9 mouse cellular contexts compared by ENCODE assay signal in genomic region chr13:34708955-34709354, GRCm38 (mm10). TPM values are rescaled to one million over a fixed set of nuclear protein-coding genes. Genes with fewer than 3 reads are reported as not detected.
DNase-seq lines count a peak whose midpoint lies in the region; ATAC-seq and TF ChIP-seq lines count a peak whose summit lies in the region.
"Had no signal": no experiment of that assay in that cellular context is flagged by ENCODE, and none has a peak within 500 bp of the region (broad histone marks: within the 10 kb centered on the region; RNA-seq: fewer than 3 reads in every experiment).

No protein-coding gene starts in this region.

- H3K27me3 ChIP-seq in forebrain, embryonic 14.5 days (replicated peaks; ENCODE audit: control insufficient read depth, insufficient read depth, low read length), result no peaks in the 10 kb centered on the region
- H3K27me3 ChIP-seq in forebrain, embryonic 15.5 days, result no peaks in the 10 kb centered on the region
- H3K27me3 ChIP-seq in heart, embryonic 16.5 days (ENCODE audit: control insufficient read depth, insufficient read depth, low read length), result no peaks in the 10 kb centered on the region
- no peaks in the 10 kb centered on the region for H3K27me3 ChIP-seq in thymus, adult 2 months (ENCODE audit: control insufficient read depth, insufficient read depth, low read length)

- DNase-seq in forebrain, embryonic 14.5 days (ENCODE audit: low spot score), result peak; percentile 47
- DNase-seq in cerebellum, postnatal 25 days, result peak; percentile 22 to 53
- peak; percentile 55 to 77 for DNase-seq in layer of hippocampus, adult 8-10 months (ENCODE audit: low spot score in 2 of 2)
- DNase-seq in ovary, postnatal 14 days (ENCODE audit: low spot score), result peak; percentile 64
- no peak for DNase-seq in thymus, adult 2 months
- no peak for DNase-seq in B cell, adult 2 months

- no peak overlapping the region for H3K27ac ChIP-seq in forebrain, embryonic 14.5 days (ENCODE audit: low read depth, low read length)
- no peak overlapping the region for H3K27ac ChIP-seq in forebrain, embryonic 15.5 days (replicated peaks)
- peak overlapping the region; percentile 76 for H3K27ac ChIP-seq in heart, embryonic 16.5 days (ENCODE audit: low read length)
- H3K27ac ChIP-seq in thymus, adult 2 months (ENCODE audit: control insufficient read depth, insufficient read depth, low read length), result no peak overlapping the region

- no peak for TF ChIP-seq POLR2A in thymus, adult 2 months (IDR thresholded peaks at IDR 0.05; ENCODE audit: control insufficient read depth, extremely low read depth, insufficient read depth, low read length, poor library complexity)

- no peak overlapping the region for H3K4me3 ChIP-seq in forebrain, embryonic 14.5 days (ENCODE audit: low read depth, low read length)
- no peak overlapping the region for H3K4me3 ChIP-seq in forebrain, embryonic 15.5 days
- no peak overlapping the region for H3K4me3 ChIP-seq in heart, embryonic 16.5 days (ENCODE audit: low read length)
- H3K4me3 ChIP-seq in thymus, adult 2 months (ENCODE audit: control insufficient read depth, insufficient read depth, low read length), result no peak overlapping the region

- H3K36me3 ChIP-seq in forebrain, embryonic 14.5 days (ENCODE audit: control insufficient read depth, insufficient read depth, low read length), result no peaks in the 10 kb centered on the region
- H3K36me3 ChIP-seq in forebrain, embryonic 15.5 days, result no peaks in the 10 kb centered on the region
- no peaks in the 10 kb centered on the region for H3K36me3 ChIP-seq in heart, embryonic 16.5 days (ENCODE audit: control insufficient read depth, insufficient read depth)
- H3K36me3 ChIP-seq in thymus, adult 2 months (ENCODE audit: control insufficient read depth, insufficient read depth, low read length), result no peaks in the 10 kb centered on the region

- no peaks in the 10 kb centered on the region for H3K9me3 ChIP-seq in forebrain, embryonic 14.5 days (replicated peaks; ENCODE audit: control insufficient read depth, low read length)
- no peaks in the 10 kb centered on the region for H3K9me3 ChIP-seq in forebrain, embryonic 15.5 days
- no peaks in the 10 kb centered on the region for H3K9me3 ChIP-seq in heart, embryonic 16.5 days (replicated peaks; ENCODE audit: control insufficient read depth, low read length)

- no peak for TF ChIP-seq CTCF in thymus, adult 2 months (IDR thresholded peaks at IDR 0.05; ENCODE audit: borderline replicate concordance, control insufficient read depth, extremely low read depth, insufficient read depth, low read length, poor library complexity)

- H3K4me1 ChIP-seq in forebrain, embryonic 14.5 days (ENCODE audit: control insufficient read depth, insufficient read depth, low read length), result no peaks in the 10 kb centered on the region
- H3K4me1 ChIP-seq in forebrain, embryonic 15.5 days, result no peaks in the 10 kb centered on the region
- H3K4me1 ChIP-seq in heart, embryonic 16.5 days (ENCODE audit: control insufficient read depth, insufficient read depth, low read length), result peaks cover 5% of the 10 kb centered on the region
- H3K4me1 ChIP-seq in thymus, adult 2 months (replicated peaks; ENCODE audit: control insufficient read depth, insufficient read depth, low read length), result no peaks in the 10 kb centered on the region

- H3K4me2 ChIP-seq in forebrain, embryonic 14.5 days (ENCODE audit: low read length), result no peak overlapping the region
- H3K4me2 ChIP-seq in forebrain, embryonic 15.5 days (replicated peaks), result no peak overlapping the region
- H3K4me2 ChIP-seq in heart, embryonic 16.5 days (ENCODE audit: low read depth, low read length), result no peak overlapping the region

- no peak for ATAC-seq in forebrain, embryonic 14.5 days
- no peak for ATAC-seq in forebrain, embryonic 15.5 days (replicated peaks)
- ATAC-seq in heart, embryonic 16.5 days (replicated peaks; ENCODE audit: extremely low read depth, insufficient read depth, low FRiP score), result peak; percentile 83

- WGBS in forebrain, embryonic 14.5 days, result 70% methylated on average over 3 of the region's 3 CpGs
- 60% methylated on average over 3 of the region's 3 CpGs for WGBS in forebrain, embryonic 15.5 days
- 11% methylated on average over 3 of the region's 3 CpGs for WGBS in heart, embryonic 16.5 days
- 58% methylated on average over 3 of the region's 3 CpGs for WGBS in thymus, adult 2 months

- no peak overlapping the region for H3K9ac ChIP-seq in forebrain, embryonic 14.5 days (ENCODE audit: low read length)
- H3K9ac ChIP-seq in forebrain, embryonic 15.5 days (replicated peaks), result no peak overlapping the region
- H3K9ac ChIP-seq in heart, embryonic 16.5 days (ENCODE audit: low read length), result no peak overlapping the region

RNA-seq across cellular contexts. Expression of gene Fam50b, which starts 25.7 kb away (rescaled TPM):
- not detected in 2 replicates for polyA plus RNA-seq in forebrain, embryonic 14.5 days (2014; fragmentation: Nextera tagmentation; extraction: Ambion mirVana)
- not detected in 2 replicates for polyA plus RNA-seq in forebrain, embryonic 15.5 days (2015; fragmentation: Nextera tagmentation; extraction: Ambion mirVana)
- not detected in 2 replicates for polyA plus RNA-seq in heart, embryonic 16.5 days (2015; fragmentation: Nextera tagmentation; extraction: Ambion mirVana)
- not detected for total RNA-seq in layer of hippocampus, adult 8-10 months (2022)
- polyA plus RNA-seq in thymus, adult 2 months (2012; rRNA removed), result 0.10 TPM in 1 of 2 replicates, not detected in the other
- total RNA-seq: hematopoietic stem cell, adult 5-6 weeks had no signal

RNA-seq across cellular contexts. Expression of gene Pxdc1, which starts 55.7 kb away (rescaled TPM):
- polyA plus RNA-seq in forebrain, embryonic 14.5 days (2014; fragmentation: Nextera tagmentation; extraction: Ambion mirVana), result 5.1 and 6.7 TPM in 2 replicates
- polyA plus RNA-seq in forebrain, embryonic 15.5 days (2015; fragmentation: Nextera tagmentation; extraction: Ambion mirVana), result 5.9 and 7.8 TPM in 2 replicates
- 19.3 and 21.2 TPM in 2 replicates for polyA plus RNA-seq in heart, embryonic 16.5 days (2015; fragmentation: Nextera tagmentation; extraction: Ambion mirVana)
- 10 to 100 TPM; 11.2 to 16.2 (median 12.5) TPM for total RNA-seq in layer of hippocampus, adult 8-10 months (2022)
- polyA plus RNA-seq in thymus, adult 2 months (2012; rRNA removed), result 13.4 and 13.8 TPM in 2 replicates
- total RNA-seq: hematopoietic stem cell, adult 5-6 weeks had no signal

Comparison
In these comparisons a context has a peak if more than half of its experiments do, and no peak if none do; other contexts are left out.
1. DNase-seq: peak in forebrain, embryonic 14.5 days (single experiment), cerebellum, postnatal 25 days (2 of 2), layer of hippocampus, adult 8-10 months (2 of 2) and ovary, postnatal 14 days (single experiment); none in thymus, adult 2 months (single experiment) and B cell, adult 2 months (0 of 2).